Mouse (Mus musculus) spleen, postnatal 10 days (tissue): Measurements from ENCODE around the gene Prkrip1.
"Not testable (repeated sequence)": the region's sequence is repeated elsewhere in the genome, so short reads cannot be mapped to it uniquely, and the experiment has no call there.

Experiments
- DNase-seq, 2 experiments: peaks; one replicate each; pipeline ENCODE4 v3.0.0; 2021 to 2022; ENCODE audit warnings: low spot score in 2 of 2

Gene Prkrip1

GRCm38 (mm10) chr5:136163807-136164474 is 34.8 kb downstream of the Prkrip1 start:
- no peak for DNase-seq

- not testable (repeated sequence) for DNase-seq
Measured at GRCm38 (mm10) chr5:136160084-136160483, 38.7 kb downstream of the Prkrip1 start.

GRCm38 (mm10) chr5:136155399-136155798 is 43.4 kb downstream of the Prkrip1 start:
- DNase-seq, result no peak

GRCm38 (mm10) chr5:136152365-136152764 is 46.4 kb downstream of the Prkrip1 start:
- no peak for DNase-seq

GRCm38 (mm10) chr5:136149134-136149576 is 49.6 kb downstream of the Prkrip1 start:
- peak; percentile 53 to 60 for DNase-seq

- DNase-seq, result no peak
Measured at GRCm38 (mm10) chr5:136147704-136148103, 51.1 kb downstream of the Prkrip1 start.

- peak in 1 of 2 experiments; percentile 51 for DNase-seq
Measured at GRCm38 (mm10) chr5:136146936-136147335, 51.8 kb downstream of the Prkrip1 start.

- no peak for DNase-seq
Measured at GRCm38 (mm10) chr5:136144606-136145430, 53.9 kb downstream of the Prkrip1 start.

GRCm38 (mm10) chr5:136143161-136143755 is 55.5 kb downstream of the Prkrip1 start:
- DNase-seq, result peak in 1 of 2 experiments; percentile 63

- peak in 1 of 2 experiments; percentile 46 for DNase-seq
Measured at GRCm38 (mm10) chr5:136142746-136143145, 56.0 kb downstream of the Prkrip1 start.

- no peak for DNase-seq
Measured at GRCm38 (mm10) chr5:136140057-136140482, 58.7 kb downstream of the Prkrip1 start.

GRCm38 (mm10) chr5:136139393-136139792 is 59.4 kb downstream of the Prkrip1 start:
- no peak for DNase-seq

GRCm38 (mm10) chr5:136137658-136138274 is 61.0 kb downstream of the Prkrip1 start:
- DNase-seq, result peak; percentile 61 to 86

GRCm38 (mm10) chr5:136136292-136136990 is 62.3 kb downstream of the Prkrip1 start:
- peak in 1 of 2 experiments; percentile 39 for DNase-seq

- peak; percentile 92 to 99 for DNase-seq
Measured at GRCm38 (mm10) chr5:136135571-136136291, 63.0 kb downstream of the Prkrip1 start, which contains the start of the genes Lrwd1 and Alkbh4. TSS of gene Lrwd1 (minus strand) at chr5:136136074. TSS of gene Alkbh4 (plus strand) at chr5:136136146.
